Mouse (Mus musculus) G1E (cell line): ENCODE measurements around the gene Ckmt1.

Source experiments
- CTCF ChIP-seq: IDR thresholded peaks from 2 replicates; pipeline ENCODE4 v1.5.1; 2012; ENCODE audit warnings: low read depth, low read length, inconsistent platforms, mixed read lengths
- TAL1 ChIP-seq: conservative IDR thresholded peaks from 2 replicates; pipeline ENCODE4 v1.6.1; 2012; ENCODE audit warnings: low read depth, low read length, inconsistent platforms, mixed read lengths

DNA sequence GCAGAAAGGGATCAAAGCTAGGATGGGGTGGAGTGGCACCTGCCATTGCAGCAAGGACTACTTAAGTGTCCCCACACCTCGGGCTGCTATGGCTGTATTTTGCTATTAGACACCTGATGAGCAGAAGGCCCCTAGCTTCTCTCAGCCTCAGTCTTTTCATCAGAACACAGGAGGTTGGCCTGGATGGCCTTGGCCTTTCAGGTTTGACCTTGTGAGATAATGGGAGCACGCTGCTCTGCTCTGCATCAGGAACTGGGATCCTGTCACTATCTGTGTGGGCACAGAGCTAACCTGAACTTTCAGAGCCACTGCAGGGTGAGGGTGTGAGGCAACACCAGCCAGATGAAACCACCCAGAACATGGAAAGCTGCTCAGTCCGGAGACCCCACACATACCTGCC is 14.8 kb downstream of the Ckmt1 start:
- no peak for TF ChIP-seq CTCF
- no peak for TF ChIP-seq TAL1
